Mouse (Mus musculus) C2C12 (cell line): Measurements from ENCODE around the gene Dnajc13.

Experiments used
- CEBPB ChIP-seq: IDR thresholded peaks from one replicate; pipeline ENCODE4 v1.6.1; 2011; ENCODE audit warnings: low read depth, mild to moderate bottlenecking, control low read depth, moderate library complexity
- CTCF ChIP-seq: IDR thresholded peaks from one replicate; pipeline ENCODE4 v1.5.1; 2011; ENCODE audit not compliant: control insufficient read depth, insufficient read depth, insufficient read length
- MYOD1 ChIP-seq: IDR thresholded peaks from one replicate; pipeline ENCODE4 v1.6.1; 2011; ENCODE audit warnings: low read depth; ENCODE audit not compliant: control insufficient read depth, insufficient read length

- TF ChIP-seq CTCF (no peak), CEBPB (no peak), MYOD1 (no peak)
Measured at GRCm38 (mm10) chr9:104233060-104233459, 29.7 kb downstream of the Dnajc13 start.
